Mouse (Mus musculus) small intestine, adult 2 months (tissue): Measurements from ENCODE around the gene Adamts8.

Source experiments
- CTCF ChIP-seq: fragments of 200-500 bp; IDR thresholded peaks from 2 replicates; pipeline ENCODE4 v1.5.1; 2012; ENCODE audit warnings: low read depth, mild to moderate bottlenecking, control low read depth, inconsistent platforms, low read length, moderate library complexity, mixed read lengths; ENCODE audit not compliant: insufficient replicate concordance, insufficient read length; ENCODE audit errors: extremely low read depth
- POLR2A ChIP-seq: fragments of 200-500 bp; IDR thresholded peaks from 2 replicates; pipeline ENCODE4 v1.6.1; 2012; ENCODE audit warnings: low read depth, mild to moderate bottlenecking, control low read depth, inconsistent platforms, low read length, moderate library complexity

DNA sequence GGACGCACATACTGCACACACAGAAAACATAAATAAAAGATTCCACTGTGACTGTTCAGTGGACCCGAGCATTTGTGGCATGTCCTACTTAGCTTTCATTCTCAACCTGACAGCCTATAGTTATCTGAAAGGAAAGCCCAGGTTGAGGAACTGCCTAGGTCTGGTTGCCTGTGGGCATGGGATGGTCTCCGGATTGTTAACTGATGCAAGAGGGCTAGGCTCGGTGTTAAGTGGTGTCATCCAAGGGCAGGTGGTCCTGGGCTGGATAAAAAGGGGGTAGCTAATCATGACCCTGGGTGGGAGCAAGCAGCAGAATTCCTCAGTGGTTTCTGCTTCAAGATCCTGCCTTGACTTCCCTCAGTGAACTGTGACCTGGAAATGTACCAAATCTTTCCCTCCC, 70.3 kb downstream of the Adamts8 start:
- TF ChIP-seq POLR2A (no peak), CTCF (no peak)
